ENCODE assay signal across 10 mouse cellular contexts in genomic region chr11:74448556-74448955, GRCm38 (mm10).
DNase-seq lines count a peak whose midpoint lies in the region; ATAC-seq lines count a peak whose summit lies in the region.
"Had no signal": no experiment of that assay in that cellular context is flagged by ENCODE, and none has a peak within 500 bp of the region (broad histone marks: within the 10 kb centered on the region; RNA-seq: fewer than 3 reads in every experiment).

No protein-coding gene starts in this region.

- ATAC-seq in heart, embryonic 16.5 days (replicated peaks; ENCODE audit: extremely low read depth, insufficient read depth, low FRiP score), result peak; percentile 56

- H3K27me3 ChIP-seq in heart, embryonic 16.5 days (ENCODE audit: control insufficient read depth, insufficient read depth, low read length), result no peaks in the 10 kb centered on the region
- H3K27me3 ChIP-seq: limb, embryonic 15.5 days had no signal

- WGBS in heart, embryonic 16.5 days, result 41% methylated on average over 4 of the region's 4 CpGs

- intact Hi-C loops in gastrocnemius, postnatal 36 days (cut with DNase I), result no loop called here

- H3K9ac ChIP-seq in heart, embryonic 16.5 days (ENCODE audit: low read length), result peak overlapping the region; percentile 47; the same call in 1 of the 2 replicates
- H3K9ac ChIP-seq: limb, embryonic 15.5 days; lung, embryonic 14.5 days had no signal

- DNase-seq in urinary bladder, adult 2 months (ENCODE audit: low spot score), result peak; percentile 19
- no peak for DNase-seq in urinary bladder, postnatal 25 days (ENCODE audit: low spot score)
- peak; percentile 27 to 40 for DNase-seq in gastrocnemius, postnatal 36 days
- no peak for DNase-seq in neural tube, embryonic 10.5 days (ENCODE audit: extremely low spot score, low spot score)
- DNase-seq in thymus, adult 18-20 months, result no peak
- DNase-seq in adrenal gland, adult 2 months, result no peak
- DNase-seq: lung, embryonic 14.5 days; spleen, adult 18-20 months had no signal

- H3K27ac ChIP-seq in heart, embryonic 16.5 days (ENCODE audit: low read length), result peak overlapping the region; percentile 75

- H3K4me1 ChIP-seq in heart, embryonic 16.5 days (ENCODE audit: control insufficient read depth, insufficient read depth, low read length), result peaks cover 8% of the 10 kb centered on the region
- H3K4me1 ChIP-seq: limb, embryonic 15.5 days had no signal

- H3K9me3 ChIP-seq in heart, embryonic 16.5 days (replicated peaks; ENCODE audit: control insufficient read depth, low read length), result peaks cover 9% of the 10 kb centered on the region
- H3K9me3 ChIP-seq: limb, embryonic 15.5 days had no signal

- H3K36me3 ChIP-seq in heart, embryonic 16.5 days (ENCODE audit: control insufficient read depth, insufficient read depth), result 0 out of 2 replicates have a peak, but pooled peaks cover 2% of the 10 kb centered on the region
- H3K36me3 ChIP-seq: limb, embryonic 15.5 days had no signal

- no peak overlapping the region for H3K4me3 ChIP-seq in heart, embryonic 16.5 days (ENCODE audit: low read length)
- H3K4me3 ChIP-seq: limb, embryonic 15.5 days had no signal

- H3K4me2 ChIP-seq in heart, embryonic 16.5 days (ENCODE audit: low read depth, low read length), result no peak overlapping the region
- H3K4me2 ChIP-seq: limb, embryonic 15.5 days; lung, embryonic 14.5 days had no signal

Comparison
In these comparisons a context has a peak if more than half of its experiments do, and no peak if none do; other contexts are left out.
1. DNase-seq: peak in urinary bladder, adult 2 months (single experiment) and gastrocnemius, postnatal 36 days (2 of 2); none in urinary bladder, postnatal 25 days (single experiment), neural tube, embryonic 10.5 days (single experiment), thymus, adult 18-20 months (0 of 2) and adrenal gland, adult 2 months (single experiment).